Mouse (Mus musculus): ENCODE results near the gene Vav2. TPM values are rescaled to one million over a fixed set of nuclear protein-coding genes. Genes with fewer than 3 reads are reported as not detected.

Gene Vav2
- polyA plus RNA-seq, 1 experiment from 2014 or later = 9.7 TPM

DNA sequence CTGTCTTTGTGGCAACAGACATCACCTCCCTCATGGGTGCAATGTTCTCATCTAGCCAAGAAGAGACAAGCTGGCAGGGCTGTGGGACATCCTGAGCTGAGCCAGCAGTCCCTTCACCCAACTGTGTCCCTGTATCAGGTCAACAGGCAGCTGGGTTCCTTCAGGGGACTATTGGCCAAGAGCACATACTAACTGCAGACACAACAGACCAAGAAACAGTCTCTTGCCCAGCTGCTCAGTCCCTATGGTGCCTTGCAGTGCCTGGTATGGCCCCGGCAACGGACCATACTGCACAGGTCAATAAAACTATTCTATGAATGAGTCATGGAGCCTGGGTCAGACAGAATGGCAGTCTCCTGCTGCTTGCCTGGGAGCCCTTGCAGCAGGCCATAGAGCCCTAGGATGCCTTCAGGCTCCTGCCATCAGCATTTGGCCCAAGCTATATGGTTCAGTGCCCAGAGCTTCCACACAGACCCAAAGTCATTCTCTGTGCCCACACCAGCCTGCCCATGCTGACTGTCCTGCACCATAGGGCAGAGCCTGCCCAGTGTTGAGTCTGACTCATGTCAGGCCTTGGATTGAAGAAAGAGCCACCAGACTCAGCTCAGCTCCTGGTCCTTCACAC is 197.2 kb downstream of the Vav2 start:
- H3K9ac ChIP-seq = no peak overlapping the region
- H3K9me3 ChIP-seq = no peaks in the 10 kb centered on the region
- H3K36me3 ChIP-seq = no peaks in the 10 kb centered on the region
- ATAC-seq (ENCODE audit: borderline replicate concordance, extremely low read depth, low FRiP score, low TSS enrichment) = no peak
- H3K4me3 ChIP-seq = no peak overlapping the region
- H3K27me3 ChIP-seq = no peaks in the 10 kb centered on the region
- WGBS = 77% methylated on average over 2 of the region's 2 CpGs
- H3K4me1 ChIP-seq = peaks cover 7% of the 10 kb centered on the region; the same call in 1 of the 2 replicates
- no peak overlapping the region for H3K4me2 ChIP-seq
- no peak overlapping the region; the same call in 1 of the 2 replicates for H3K27ac ChIP-seq

DNA sequence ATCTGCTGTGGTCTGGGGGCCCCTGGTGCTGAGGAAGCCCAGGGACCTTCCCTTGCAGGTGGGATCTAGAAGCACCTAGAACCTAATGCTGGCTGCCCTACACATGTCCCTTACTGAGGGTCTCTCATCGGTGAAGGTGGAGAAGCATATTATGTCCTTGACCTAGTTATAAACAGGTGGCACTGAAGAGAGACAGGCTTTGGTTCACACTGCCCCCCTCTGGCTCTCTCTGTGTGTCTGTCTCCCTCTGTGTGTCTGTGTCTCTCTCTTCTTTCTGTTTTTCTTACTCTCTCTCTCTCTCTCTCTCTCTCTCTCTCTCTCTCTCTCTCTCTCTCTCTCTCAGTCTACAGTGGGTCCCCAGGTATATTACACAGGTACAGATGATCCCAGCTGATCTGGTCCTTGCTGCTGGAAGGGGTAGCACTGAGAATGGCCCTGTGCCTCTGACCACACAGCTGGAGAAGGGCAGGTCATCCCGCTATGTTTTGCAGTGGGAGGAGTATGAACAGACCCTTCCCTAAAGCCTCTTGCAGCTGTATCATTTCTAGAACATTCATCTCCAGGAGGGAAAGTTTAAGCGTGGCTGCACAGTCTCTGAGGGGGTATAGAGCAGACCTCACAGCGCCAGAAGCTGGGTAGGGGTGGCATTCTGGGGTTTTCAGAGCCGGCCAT is 197.9 kb downstream of the Vav2 start:
- no peak for ATAC-seq (ENCODE audit: borderline replicate concordance, extremely low read depth, low FRiP score, low TSS enrichment)
- no peaks in the 10 kb centered on the region for H3K9me3 ChIP-seq
- H3K9ac ChIP-seq = no peak overlapping the region

DNA sequence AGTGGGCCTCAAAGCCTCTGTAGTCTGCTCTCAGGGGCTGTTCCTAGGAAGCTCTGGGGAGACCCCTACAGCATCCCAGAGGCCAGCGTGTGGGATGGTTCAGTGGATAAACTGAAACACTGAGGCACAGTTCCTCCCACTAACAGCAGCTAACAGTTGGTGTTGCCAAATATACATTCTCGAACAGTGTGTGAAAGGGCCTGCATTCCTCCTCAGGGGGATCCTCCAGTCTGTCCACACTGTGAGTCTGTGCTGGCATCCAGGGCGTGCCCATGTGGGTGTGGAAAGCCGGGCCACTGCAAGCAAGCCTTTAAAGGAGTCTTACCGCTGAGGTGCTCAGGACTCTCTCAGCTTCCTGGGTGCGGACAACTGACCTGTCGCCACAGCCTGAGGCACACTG is 200.3 kb downstream of the Vav2 start:
- H3K36me3 ChIP-seq = no peaks in the 10 kb centered on the region
- WGBS = 63% methylated on average over 7 of the region's 7 CpGs
- no peak overlapping the region for H3K4me3 ChIP-seq
- H3K9ac ChIP-seq = no peak overlapping the region
- H3K9me3 ChIP-seq = no peaks in the 10 kb centered on the region
- no peaks in the 10 kb centered on the region for H3K4me1 ChIP-seq
- no peak overlapping the region for H3K4me2 ChIP-seq
- no peaks in the 10 kb centered on the region for H3K27me3 ChIP-seq
- H3K27ac ChIP-seq = no peak overlapping the region
- no peak for ATAC-seq (ENCODE audit: borderline replicate concordance, extremely low read depth, low FRiP score, low TSS enrichment)

More for the DNA sequence above, 197.9 kb downstream of the Vav2 start:
- WGBS = 65% methylated on average over 5 of the region's 5 CpGs
- Histone ChIP-seq H3K27me3 (no peaks in the 10 kb centered on the region), H3K4me3 (no peak overlapping the region), H3K4me2 (no peak overlapping the region), H3K36me3 (no peaks in the 10 kb centered on the region), H3K27ac (no peak overlapping the region), H3K4me1 (peaks cover 7% of the 10 kb centered on the region; the same call in 1 of the 2 replicates)

DNA sequence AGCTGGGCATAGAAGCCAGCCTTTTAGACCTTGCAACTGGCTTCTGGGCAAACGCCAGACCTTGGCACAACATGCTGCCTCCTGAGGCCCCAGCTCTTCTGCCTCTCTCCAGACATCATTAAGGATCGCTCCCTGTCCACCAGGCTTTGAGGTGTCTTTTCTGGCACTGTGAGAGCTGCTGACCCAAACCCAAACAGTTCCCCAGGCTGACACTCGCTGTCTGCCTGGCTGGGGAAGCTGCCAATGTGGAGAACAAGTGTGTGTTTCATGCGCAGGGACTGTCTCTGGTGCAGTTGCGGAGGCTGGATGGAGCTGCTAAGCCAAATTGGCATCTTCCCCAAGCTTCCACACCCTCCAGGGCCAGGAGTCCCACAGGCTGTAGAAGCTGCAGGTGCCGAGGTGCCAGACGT is 203.8 kb downstream of the Vav2 start:
- ATAC-seq (ENCODE audit: borderline replicate concordance, extremely low read depth, low FRiP score, low TSS enrichment) = no peak
- Histone ChIP-seq H3K27me3 (no peaks in the 10 kb centered on the region), H3K36me3 (no peaks in the 10 kb centered on the region), H3K9me3 (no peaks in the 10 kb centered on the region), H3K4me3 (no peak overlapping the region), H3K4me2 (no peak overlapping the region), H3K4me1 (no peaks in the 10 kb centered on the region), H3K9ac (no peak overlapping the region), H3K27ac (no peak overlapping the region; the same call in 1 of the 2 replicates)
- 70% methylated on average over 7 of the region's 7 CpGs for WGBS

GRCm38 (mm10) chr2:27218569-27218968 is 208.3 kb downstream of the Vav2 start:
- Histone ChIP-seq H3K4me2 (no peak overlapping the region), H3K4me1 (no peaks in the 10 kb centered on the region), H3K27ac (no peak overlapping the region), H3K4me3 (no peak overlapping the region), H3K9ac (no peak overlapping the region), H3K9me3 (no peaks in the 10 kb centered on the region), H3K36me3 (peaks cover 3% of the 10 kb centered on the region; the same call in 1 of the 2 replicates), H3K27me3 (no peaks in the 10 kb centered on the region)
- ATAC-seq (ENCODE audit: borderline replicate concordance, extremely low read depth, low FRiP score, low TSS enrichment) = no peak
- 79% methylated on average over 8 of the region's 8 CpGs for WGBS

DNA sequence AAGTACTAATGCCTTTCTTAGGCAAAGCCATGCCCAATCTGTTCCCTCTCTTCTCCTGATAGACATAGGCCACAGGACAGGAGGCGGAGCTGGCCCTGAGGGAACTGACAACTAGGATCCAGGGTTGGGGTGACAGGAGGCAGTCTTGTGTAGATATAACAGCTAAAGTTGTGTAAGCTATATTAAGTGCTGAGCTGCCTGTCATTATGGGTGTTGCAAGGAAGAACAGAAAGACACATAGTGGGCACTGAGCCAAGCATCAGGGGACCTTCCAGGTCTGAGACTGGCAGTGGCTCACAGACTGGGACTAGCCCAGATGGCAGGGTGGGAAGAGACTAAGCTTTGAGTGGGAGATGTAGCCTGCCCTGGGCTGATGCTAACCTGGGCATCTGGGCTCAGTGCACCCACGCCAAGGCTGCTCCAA is 208.7 kb downstream of the Vav2 start:
- Histone ChIP-seq H3K9ac (no peak overlapping the region), H3K4me2 (no peak overlapping the region), H3K36me3 (peaks cover 3% of the 10 kb centered on the region; the same call in 1 of the 2 replicates), H3K4me3 (no peak overlapping the region), H3K27ac (no peak overlapping the region), H3K27me3 (no peaks in the 10 kb centered on the region), H3K9me3 (no peaks in the 10 kb centered on the region), H3K4me1 (no peaks in the 10 kb centered on the region)
- 69% methylated on average over 2 of the region's 2 CpGs for WGBS
- peak; percentile 53 for ATAC-seq (ENCODE audit: borderline replicate concordance, extremely low read depth, low FRiP score, low TSS enrichment)

DNA sequence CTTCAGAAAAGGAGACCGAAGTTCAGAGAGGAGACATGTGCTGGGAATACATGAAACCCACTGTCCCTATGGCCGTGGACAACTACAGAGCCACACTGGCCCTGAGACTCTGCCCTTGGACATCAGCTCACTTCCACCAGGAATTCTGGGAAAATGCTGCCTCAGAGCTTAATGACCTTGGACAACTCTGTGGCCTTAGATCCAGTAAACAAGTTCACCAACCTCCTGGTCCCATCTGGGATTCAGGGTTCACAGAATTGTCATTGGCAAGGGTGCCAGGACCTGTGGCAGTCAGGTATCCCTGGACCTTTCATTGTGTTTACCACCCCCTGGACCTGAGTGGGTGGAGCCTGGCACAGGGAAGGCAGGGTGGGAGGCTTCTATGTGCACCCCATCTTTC is 211.3 kb downstream of the Vav2 start:
- Histone ChIP-seq H3K27ac (no peak overlapping the region), H3K27me3 (no peaks in the 10 kb centered on the region), H3K4me1 (peaks cover 1% of the 10 kb centered on the region; the same call in 1 of the 2 replicates), H3K9me3 (no peaks in the 10 kb centered on the region), H3K4me2 (no peak overlapping the region), H3K9ac (no peak overlapping the region), H3K36me3 (peaks cover 3% of the 10 kb centered on the region; the same call in 1 of the 2 replicates), H3K4me3 (no peak overlapping the region)
- ATAC-seq (ENCODE audit: borderline replicate concordance, extremely low read depth, low FRiP score, low TSS enrichment) = no peak
- WGBS = 81% methylated on average over 2 of the region's 2 CpGs

Small RNA genes lying within 50 kb of the gene (microRNA-seq; reads per million reads assigned to microRNA genes)
- gene Gm24049 (not detected), gene Mir7578 (not detected)

Other genes with a start within 250 kb of the Vav2 start
- gene Sardh, start 178.7 kb downstream of the Vav2 start, polyA plus RNA-seq (2015; fragmentation: Nextera tagmentation; extraction: Ambion mirVana) = 25.6 and 27.9 TPM in 2 replicates
- gene Brd3os, start 15.3 kb upstream of the Vav2 start, polyA plus RNA-seq (2015; fragmentation: Nextera tagmentation; extraction: Ambion mirVana) = 6.2 and 7.1 TPM in 2 replicates
- 89.1 and 90.0 TPM in 2 replicates for gene Brd3, start 80.6 kb upstream of the Vav2 start, polyA plus RNA-seq (2015; fragmentation: Nextera tagmentation; extraction: Ambion mirVana)
- gene Wdr5, start 88.1 kb upstream of the Vav2 start, polyA plus RNA-seq (2015; fragmentation: Nextera tagmentation; extraction: Ambion mirVana) = 60.4 and 61.2 TPM in 2 replicates
- 12.6 and 13.5 TPM in 2 replicates for gene Rxra, start 249.4 kb upstream of the Vav2 start, polyA plus RNA-seq (2015; fragmentation: Nextera tagmentation; extraction: Ambion mirVana)

All from lung, embryonic 15.5 days (tissue).